In genomic region chr6:128732032-128732431, GRCm38 (mm10) we compare ENCODE assay signal across 33 mouse cellular contexts. TPM values are rescaled to one million over a fixed set of nuclear protein-coding genes. Genes with fewer than 3 reads are reported as not detected.
A peak's percentile ranks its signal among the peaks of the same experiment; 100 is the strongest.
DNase-seq lines count a peak whose midpoint lies in the region; ATAC-seq and TF ChIP-seq lines count a peak whose summit lies in the region.
"Had no signal": no experiment of that assay in that cellular context is flagged by ENCODE, and none has a peak within 500 bp of the region (broad histone marks: within the 10 kb centered on the region; RNA-seq: fewer than 3 reads in every experiment).

No protein-coding gene starts in this region.

- no peak overlapping the region for H3K4me3 ChIP-seq in liver, postnatal 0 days (ENCODE audit: low read depth, low read length)
- no peak overlapping the region for H3K4me3 ChIP-seq in liver, embryonic 11.5 days (ENCODE audit: low read depth, low read length)
- H3K4me3 ChIP-seq in small intestine, adult 2 months (ENCODE audit: low read depth, low read length) = no peak overlapping the region
- H3K4me3 ChIP-seq: forebrain, embryonic 10.5 days; heart, embryonic 10.5 days; limb, embryonic 12.5 days; liver, embryonic 12.5 days; midbrain, embryonic 15.5 days; neural tube, embryonic 15.5 days had no signal

- no peaks in the 10 kb centered on the region for H3K36me3 ChIP-seq in liver, postnatal 0 days (replicated peaks; ENCODE audit: insufficient read depth, low read length)
- H3K36me3 ChIP-seq in liver, embryonic 11.5 days (ENCODE audit: control insufficient read depth, insufficient read depth, low read length) = no peaks in the 10 kb centered on the region
- H3K36me3 ChIP-seq in small intestine, adult 2 months (ENCODE audit: control insufficient read depth, insufficient read depth, low read length) = no peaks in the 10 kb centered on the region
- H3K36me3 ChIP-seq: forebrain, embryonic 10.5 days; G1E; heart, embryonic 10.5 days; limb, embryonic 12.5 days; liver, embryonic 12.5 days; midbrain, embryonic 15.5 days; neural tube, embryonic 15.5 days had no signal

- H3K9ac ChIP-seq in liver, postnatal 0 days (replicated peaks) = no peak overlapping the region
- H3K9ac ChIP-seq in liver, embryonic 11.5 days (ENCODE audit: low read depth, low read length) = no peak overlapping the region
- H3K9ac ChIP-seq: forebrain, postnatal 0 days; limb, embryonic 12.5 days; liver, embryonic 12.5 days; midbrain, embryonic 15.5 days; neural tube, embryonic 15.5 days had no signal

- no peaks in the 10 kb centered on the region for H3K9me3 ChIP-seq in liver, postnatal 0 days (ENCODE audit: low read length)
- H3K9me3 ChIP-seq in liver, embryonic 11.5 days (ENCODE audit: control insufficient read depth, low read length) = no peaks in the 10 kb centered on the region
- H3K9me3 ChIP-seq: forebrain, embryonic 10.5 days; heart, embryonic 10.5 days; limb, embryonic 12.5 days; liver, embryonic 12.5 days; midbrain, embryonic 15.5 days; neural tube, embryonic 15.5 days had no signal

- no peak overlapping the region for H3K4me2 ChIP-seq in liver, postnatal 0 days (ENCODE audit: low read depth, low read length)
- H3K4me2 ChIP-seq in liver, embryonic 11.5 days = no peak overlapping the region
- H3K4me2 ChIP-seq: limb, embryonic 12.5 days; liver, embryonic 12.5 days; midbrain, embryonic 15.5 days; neural tube, embryonic 15.5 days had no signal

- DNase-seq in heart, adult 11 months = peak; percentile 82
- no peak for DNase-seq in heart, postnatal 4 days
- DNase-seq in liver, postnatal 0 days = no peak
- DNase-seq in liver, embryonic 11.5 days (ENCODE audit: low spot score) = no peak
- peak; percentile 42 to 44 for DNase-seq in B cell, adult 2 months
- DNase-seq: adrenal gland, adult 2 months; cerebellum, adult 18-20 months; cerebellum, postnatal 14 days; forebrain, postnatal 0 days; gastrocnemius, postnatal 36 days; kidney, adult 18-20 months; lung, adult 2 months; thymus, adult 18-20 months; thymus, postnatal 4 days had no signal

- no peak for TF ChIP-seq POLR2A in small intestine, adult 2 months (IDR thresholded peaks at IDR 0.05; ENCODE audit: low read depth, low read length)

- WGBS in liver, postnatal 0 days (ENCODE audit: insufficient replicate concordance) = 58% methylated on average over 3 of the region's 3 CpGs
- 81% methylated on average over 3 of the region's 3 CpGs for WGBS in liver, embryonic 11.5 days
- 76% methylated on average over 3 of the region's 3 CpGs for WGBS in small intestine, adult 2 months

- no peak for ATAC-seq in liver, postnatal 0 days
- no peak for ATAC-seq in liver, embryonic 11.5 days (replicated peaks; ENCODE audit: low FRiP score)
- no peak for ATAC-seq in monocyte, adult 5-6 weeks (replicated peaks; ENCODE audit: insufficient number of reproducible peaks, low FRiP score, low TSS enrichment, poor library complexity, severe bottlenecking)
- ATAC-seq: forebrain, postnatal 0 days; hindbrain, postnatal 0 days; liver, embryonic 12.5 days; midbrain, embryonic 15.5 days had no signal

- peak overlapping the region; percentile 48; the same call in 1 of the 2 replicates for H3K27ac ChIP-seq in liver, postnatal 0 days (ENCODE audit: low read depth)
- H3K27ac ChIP-seq in liver, embryonic 11.5 days (ENCODE audit: low read depth, low read length) = no peak overlapping the region
- peak overlapping the region; percentile 77 for H3K27ac ChIP-seq in small intestine, adult 2 months (ENCODE audit: insufficient read depth, low read depth, low read length)
- H3K27ac ChIP-seq: forebrain, embryonic 10.5 days; heart, embryonic 10.5 days; hindbrain, postnatal 0 days; limb, embryonic 12.5 days; liver, embryonic 12.5 days; macrophage; midbrain, embryonic 15.5 days; neural tube, embryonic 15.5 days had no signal

- no peaks in the 10 kb centered on the region for H3K27me3 ChIP-seq in liver, postnatal 0 days (ENCODE audit: insufficient read depth, low read length)
- H3K27me3 ChIP-seq in liver, embryonic 11.5 days (replicated peaks; ENCODE audit: control insufficient read depth, insufficient read depth, low read length) = no peaks in the 10 kb centered on the region
- H3K27me3 ChIP-seq in small intestine, adult 2 months (ENCODE audit: control insufficient read depth, insufficient read depth, low read length) = no peaks in the 10 kb centered on the region
- H3K27me3 ChIP-seq: limb, embryonic 12.5 days; liver, embryonic 12.5 days; midbrain, embryonic 15.5 days; neural tube, embryonic 15.5 days had no signal

- no peak for TF ChIP-seq CTCF in liver, postnatal 0 days (IDR thresholded peaks at IDR 0.05; ENCODE audit: low read depth)
- no peak for TF ChIP-seq CTCF in small intestine, adult 2 months (IDR thresholded peaks at IDR 0.05; ENCODE audit: extremely low read depth, insufficient read length, insufficient replicate concordance, low read depth, low read length)

- no peaks in the 10 kb centered on the region for H3K4me1 ChIP-seq in liver, postnatal 0 days (ENCODE audit: insufficient read depth)
- H3K4me1 ChIP-seq in liver, embryonic 11.5 days (replicated peaks; ENCODE audit: control insufficient read depth, insufficient read depth, low read length) = no peaks in the 10 kb centered on the region
- peaks cover 8% of the 10 kb centered on the region for H3K4me1 ChIP-seq in small intestine, adult 2 months (ENCODE audit: control insufficient read depth, insufficient read depth, insufficient read length, low read length)
- H3K4me1 ChIP-seq: forebrain, embryonic 10.5 days; heart, embryonic 10.5 days; liver, embryonic 12.5 days; midbrain, embryonic 15.5 days; neural tube, embryonic 15.5 days had no signal

- no peak for TF ChIP-seq EP300 in liver, postnatal 0 days (IDR thresholded peaks at IDR 0.05; ENCODE audit: low read depth)

RNA-seq across cellular contexts. Expression of gene Klrb1, which starts 9.2 kb away (rescaled TPM):
- not detected for total RNA-seq in heart, postnatal 4 days (2021)
- not detected in 2 replicates for polyA plus RNA-seq in liver, postnatal 0 days (2015; fragmentation: Nextera tagmentation; extraction: Ambion mirVana)
- polyA plus RNA-seq in liver, embryonic 11.5 days (2014; fragmentation: Nextera tagmentation; extraction: Ambion mirVana) = not detected in 2 replicates
- not detected in 2 replicates for polyA plus RNA-seq in small intestine, adult 2 months (2012; rRNA removed)
- 8.4 to 20.4 TPM in 2 of 3 replicates, not detected in the other for total RNA-seq in monocyte, adult 5-6 weeks (2017)
- total RNA-seq: adrenal gland, adult 2 months; forebrain, postnatal 0 days; G1E; gastrocnemius, postnatal 36 days; layer of hippocampus, adult 18-20 months had no signal
- polyA plus RNA-seq: adrenal gland, adult 2 months; embryonic facial prominence, embryonic 11.5 days; forebrain, embryonic 10.5 days; G1E; heart, embryonic 10.5 days; heart, embryonic 16.5 days; hindbrain, embryonic 11.5 days; kidney, embryonic 16.5 days; limb, embryonic 12.5 days; liver, embryonic 12.5 days; lung, adult 2 months; macrophage; stomach, embryonic 16.5 days had no signal

RNA-seq across cellular contexts. Expression of gene Klrb1c, which starts 57.0 kb away (rescaled TPM):
- total RNA-seq in heart, postnatal 4 days (2021) = not detected
- polyA plus RNA-seq in liver, postnatal 0 days (2015; fragmentation: Nextera tagmentation; extraction: Ambion mirVana) = 0.64 and 1.1 TPM in 2 replicates
- polyA plus RNA-seq in liver, embryonic 11.5 days (2014; fragmentation: Nextera tagmentation; extraction: Ambion mirVana) = not detected in 2 replicates
- not detected in 2 replicates for polyA plus RNA-seq in small intestine, adult 2 months (2012; rRNA removed)
- total RNA-seq in monocyte, adult 5-6 weeks (2017) = 160 to 719 TPM (median 207 TPM) in 3 replicates
- total RNA-seq: gastrocnemius, postnatal 36 days; layer of hippocampus, adult 18-20 months; layer of hippocampus, postnatal 25 days; left cerebral cortex, postnatal 10 days had no signal
- polyA plus RNA-seq: embryonic facial prominence, embryonic 11.5 days; forebrain, embryonic 10.5 days; G1E; hindbrain, embryonic 11.5 days; limb, embryonic 12.5 days had no signal

Comparison
In these comparisons a context has a peak if more than half of its experiments do, and no peak if none do; other contexts are left out.
1. DNase-seq: peak in heart, adult 11 months (single experiment) and B cell, adult 2 months (2 of 2); none in heart, postnatal 4 days (single experiment), liver, postnatal 0 days (single experiment) and liver, embryonic 11.5 days (single experiment).